Mouse (Mus musculus) lung, postnatal 25 days (tissue): ENCODE results near the gene Aqr.

Source experiments
- DNase-seq: peaks from one replicate; pipeline ENCODE4 v3.0.0; 2022; ENCODE audit warnings: low spot score

The Aqr gene

GRCm38 (mm10) chr2:114135777-114136176 is 51.0 kb downstream of the Aqr start:
- no peak for DNase-seq

- no peak for DNase-seq
Observed at GRCm38 (mm10) chr2:114133355-114133754, 53.5 kb downstream of the Aqr start.

- no peak for DNase-seq
Observed at GRCm38 (mm10) chr2:114130657-114131056, 56.2 kb downstream of the Aqr start.

- no peak for DNase-seq
Observed at GRCm38 (mm10) chr2:114123304-114123703, 63.5 kb downstream of the Aqr start.

- no peak for DNase-seq
Observed at GRCm38 (mm10) chr2:114119451-114119850, 67.4 kb downstream of the Aqr start.

GRCm38 (mm10) chr2:114117665-114118064 is 69.2 kb downstream of the Aqr start:
- DNase-seq: no peak

GRCm38 (mm10) chr2:114117235-114117634 is 69.6 kb downstream of the Aqr start:
- no peak for DNase-seq

GRCm38 (mm10) chr2:114115563-114115962 is 71.3 kb downstream of the Aqr start:
- DNase-seq: no peak

GRCm38 (mm10) chr2:114107288-114108278 is 79.2 kb downstream of the Aqr start:
- DNase-seq: no peak

- no peak for DNase-seq
Observed at GRCm38 (mm10) chr2:114106383-114106782, 80.4 kb downstream of the Aqr start.

GRCm38 (mm10) chr2:114102471-114102870 is 84.4 kb downstream of the Aqr start:
- DNase-seq: no peak

GRCm38 (mm10) chr2:114100834-114101233 is 86.0 kb downstream of the Aqr start:
- no peak for DNase-seq

- DNase-seq: no peak
Observed at GRCm38 (mm10) chr2:114099816-114100215, 87.0 kb downstream of the Aqr start.

GRCm38 (mm10) chr2:114099109-114099508 is 87.7 kb downstream of the Aqr start:
- DNase-seq: no peak

GRCm38 (mm10) chr2:114097627-114098026 is 89.2 kb downstream of the Aqr start:
- no peak for DNase-seq

- DNase-seq: no peak
Observed at GRCm38 (mm10) chr2:114096570-114096969, 90.3 kb downstream of the Aqr start.

- DNase-seq: no peak
Observed at GRCm38 (mm10) chr2:114095348-114095747, 91.5 kb downstream of the Aqr start.

- no peak for DNase-seq
Observed at GRCm38 (mm10) chr2:114094696-114095095, 92.1 kb downstream of the Aqr start.

- DNase-seq: no peak
Observed at GRCm38 (mm10) chr2:114093577-114093976, 93.2 kb downstream of the Aqr start.

GRCm38 (mm10) chr2:114089862-114090261 is 97.0 kb downstream of the Aqr start:
- no peak for DNase-seq

- DNase-seq: no peak
Observed at GRCm38 (mm10) chr2:114087271-114087670, 99.6 kb downstream of the Aqr start.

- DNase-seq: no peak
Observed at GRCm38 (mm10) chr2:114071876-114072275, 114.9 kb downstream of the Aqr start.

- no peak for DNase-seq
Observed at GRCm38 (mm10) chr2:114066226-114066625, 120.6 kb downstream of the Aqr start.

- DNase-seq: no peak
Observed at GRCm38 (mm10) chr2:114064004-114064403, 122.8 kb downstream of the Aqr start.
